Mouse (Mus musculus) brain, embryonic 14.5 days (tissue): ENCODE measurements around the gene Etfdh. TPM values are rescaled to one million over a fixed set of nuclear protein-coding genes. Genes with fewer than 3 reads are reported as not detected.

Experiments used
- DNase-seq: peaks from one replicate; pipeline ENCODE4 v3.0.0-alpha.2; 2011; ENCODE audit warnings: low read depth
- CTCF ChIP-seq: fragments of 200-500 bp; IDR thresholded peaks from 2 replicates; pipeline ENCODE4 v1.5.1; 2012; ENCODE audit warnings: inconsistent platforms, mild to moderate bottlenecking, moderate library complexity, borderline replicate concordance; ENCODE audit not compliant: insufficient read depth, insufficient read length; ENCODE audit errors: extremely low read depth
- POLR2A ChIP-seq: fragments of 200-500 bp; IDR thresholded peaks from 2 replicates; pipeline ENCODE4 v1.6.1; 2012; ENCODE audit warnings: mild to moderate bottlenecking, inconsistent platforms, borderline replicate concordance; ENCODE audit not compliant: poor library complexity, insufficient read depth, insufficient read length, severe bottlenecking; ENCODE audit errors: extremely low read depth
- polyA plus RNA-seq: library from polyadenylated mRNA; depleted of rRNA; stranded (reverse); fragments of >200 nt; gene quantifications from 2 replicates; pipeline ENCODE4 v1.2.3, GENCODE M21; 2012

Gene Etfdh
- polyA plus RNA-seq, 1 experiment: 28.7 TPM

- peak; percentile 29 for DNase-seq
- TF ChIP-seq CTCF: no peak
- no peak for TF ChIP-seq POLR2A
Measured at GRCm38 (mm10) chr3:79627484-79628181, 1.7 kb downstream of the Etfdh start.

GRCm38 (mm10) chr3:79609886-79610285 lies 19.4 kb downstream of the Etfdh start:
- TF ChIP-seq CTCF (no peak), POLR2A (no peak)
- DNase-seq: no peak

GRCm38 (mm10) chr3:79595468-79595867 lies 33.8 kb downstream of the Etfdh start:
- TF ChIP-seq CTCF (no peak), POLR2A (no peak)
- no peak for DNase-seq

GRCm38 (mm10) chr3:79591793-79592471 lies 37.4 kb downstream of the Etfdh start:
- DNase-seq: no peak
- TF ChIP-seq CTCF (no peak), POLR2A (no peak)

GRCm38 (mm10) chr3:79590863-79591792 lies 38.2 kb downstream of the Etfdh start, which contains the start of gene Ppid:
TSS of gene Ppid (plus strand) at chr3:79591342.
- DNase-seq: peak; percentile 94
- TF ChIP-seq POLR2A: peak; percentile 34; the same call in 1 of the 2 replicates
- TF ChIP-seq CTCF: 0 out of 2 replicates have a peak, but pooled peaks have one; percentile 2

- no peak for DNase-seq
Measured at GRCm38 (mm10) chr3:79589671-79590070, 39.6 kb downstream of the Etfdh start.

GRCm38 (mm10) chr3:79586804-79587203 lies 42.5 kb downstream of the Etfdh start:
- peak; percentile 95 for DNase-seq
- no peak for TF ChIP-seq POLR2A
- TF ChIP-seq CTCF: peak; percentile 99

More at GRCm38 (mm10) chr3:79589671-79590070, 39.6 kb downstream of the Etfdh start:
- TF ChIP-seq CTCF (no peak), POLR2A (no peak)

- DNase-seq: no peak
- TF ChIP-seq POLR2A: no peak
- TF ChIP-seq CTCF: no peak
Measured at GRCm38 (mm10) chr3:79579891-79580575, 49.3 kb downstream of the Etfdh start.

- no peak for DNase-seq
- TF ChIP-seq POLR2A (no peak), CTCF (no peak)
Measured at GRCm38 (mm10) chr3:79578164-79578563, 51.1 kb downstream of the Etfdh start.

- TF ChIP-seq CTCF (no peak), POLR2A (no peak)
- DNase-seq: no peak
Measured at GRCm38 (mm10) chr3:79577606-79578005, 51.7 kb downstream of the Etfdh start.
